Mouse (Mus musculus) T-helper 2 cell (primary cell): Measurements from ENCODE around the gene Btbd10.

ENCODE experiments used
- in situ Hi-C: fragments of 300-600 bp; cut with MboI, MseI; formaldehyde crosslinking; loops from one replicate; pipeline ENCODE4 v1.15.1; 2025; ENCODE audit warnings: high pct_unique_total_duplicates

The Btbd10 gene

DNA sequence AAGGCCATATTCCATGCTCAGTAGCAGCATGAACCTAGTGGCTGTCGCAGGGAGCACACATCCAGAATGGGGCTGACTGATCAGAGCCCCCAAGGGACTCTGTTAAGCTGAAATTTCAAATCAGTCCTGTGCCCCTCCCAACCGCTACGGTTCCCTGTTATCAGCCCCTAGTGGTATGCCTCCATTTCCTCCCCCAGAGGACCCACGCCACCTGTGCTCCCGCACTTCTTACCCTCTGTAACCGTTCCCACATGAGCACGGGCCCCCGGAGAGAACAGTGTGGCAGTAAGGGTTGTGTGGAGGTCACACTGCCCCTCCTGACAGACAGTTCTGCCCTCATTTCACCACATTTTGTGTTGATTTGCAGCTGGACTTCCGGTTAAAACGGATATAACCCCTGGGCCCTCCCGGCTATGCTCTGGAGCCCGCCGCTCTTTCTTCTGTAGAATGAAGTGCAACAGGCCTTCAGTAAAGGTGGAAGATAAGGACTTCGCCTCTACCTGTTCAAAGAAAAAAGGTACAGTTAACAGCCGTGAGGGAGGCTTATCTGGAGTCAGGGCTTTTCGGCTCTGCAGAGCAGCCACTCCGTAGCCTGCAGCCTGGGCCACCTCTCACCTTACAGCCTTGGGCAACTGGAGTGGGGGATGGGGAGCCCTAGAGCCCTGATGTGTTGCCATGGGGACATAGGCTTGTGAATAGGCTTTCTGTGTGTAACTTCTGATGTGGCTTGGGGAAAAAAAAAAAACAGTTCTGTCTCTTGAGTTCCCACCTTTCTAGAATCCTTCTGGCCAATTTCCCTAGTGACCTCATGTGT is 73.9 kb downstream of the Btbd10 start:
- in situ Hi-C loops, result loop anchor here (10.0 kb wide), 1 partner anchor 1180 kb away; no protein-coding TSS in a partner anchor

DNA sequence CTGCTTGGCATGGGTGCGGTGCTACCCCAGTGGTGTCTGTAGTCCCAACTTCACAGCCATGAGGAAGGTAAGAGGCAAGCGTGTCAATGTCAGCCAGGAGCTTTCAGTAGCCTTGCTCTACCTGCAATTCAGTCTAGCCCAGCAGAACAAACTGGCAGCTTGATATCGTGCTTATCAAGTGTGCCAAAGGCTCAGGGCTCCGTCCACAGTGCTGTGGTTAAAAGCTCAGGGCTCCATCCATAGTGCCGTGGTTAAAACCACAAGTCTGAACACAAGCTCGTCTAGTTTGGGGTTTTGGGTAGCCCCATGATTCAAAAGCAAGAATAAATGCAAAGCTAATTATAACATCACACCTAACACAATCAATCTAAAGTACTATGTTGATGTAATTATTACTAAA is 74.6 kb downstream of the Btbd10 start:
- in situ Hi-C loops, result loop anchor here (10.0 kb wide), 1 partner anchor 1180 kb away; no protein-coding TSS in a partner anchor

DNA sequence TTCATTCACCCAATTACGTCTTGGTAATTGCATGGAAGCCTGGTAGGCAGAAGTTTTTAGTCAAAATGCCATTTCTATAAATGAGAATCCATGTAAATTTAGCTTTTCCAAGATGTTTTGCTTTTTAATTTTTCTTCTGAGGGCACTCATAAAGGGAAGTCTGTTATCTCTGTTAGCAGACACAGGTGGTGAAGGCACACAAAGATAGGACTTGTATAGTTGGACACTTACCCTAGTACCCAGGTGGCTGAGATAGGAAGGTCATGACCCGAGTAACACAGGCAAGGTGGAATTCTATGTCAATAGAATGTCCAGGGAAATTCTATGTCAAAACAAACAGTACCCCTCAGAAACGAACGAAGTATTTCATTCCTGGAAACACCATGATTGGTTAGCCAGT is 77.0 kb downstream of the Btbd10 start:
- in situ Hi-C loops, result loop anchor here (10.0 kb wide), 1 partner anchor 1183 kb away; no protein-coding TSS in a partner anchor

DNA sequence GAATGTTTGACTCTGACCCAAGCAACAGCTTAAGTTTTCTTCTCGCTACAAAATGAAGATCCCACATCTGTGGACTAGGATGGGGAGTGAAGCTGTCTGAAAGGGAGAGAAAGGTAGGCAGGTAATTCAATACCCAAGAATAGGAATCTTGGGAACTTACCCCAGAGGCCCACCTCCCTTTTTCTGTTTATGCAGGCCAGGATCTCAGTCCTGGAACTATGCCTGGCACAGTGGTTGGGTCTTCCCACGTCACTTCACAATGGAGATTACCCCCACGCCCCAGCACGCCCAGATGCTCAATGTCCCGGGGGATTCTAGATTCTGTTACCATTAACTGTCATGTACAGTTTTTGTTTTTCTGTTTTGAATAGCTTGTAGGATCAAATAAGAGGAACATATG is 77.5 kb downstream of the Btbd10 start:
- in situ Hi-C loops, result loop anchor here (10.0 kb wide), 1 partner anchor 1183 kb away; no protein-coding TSS in a partner anchor

DNA sequence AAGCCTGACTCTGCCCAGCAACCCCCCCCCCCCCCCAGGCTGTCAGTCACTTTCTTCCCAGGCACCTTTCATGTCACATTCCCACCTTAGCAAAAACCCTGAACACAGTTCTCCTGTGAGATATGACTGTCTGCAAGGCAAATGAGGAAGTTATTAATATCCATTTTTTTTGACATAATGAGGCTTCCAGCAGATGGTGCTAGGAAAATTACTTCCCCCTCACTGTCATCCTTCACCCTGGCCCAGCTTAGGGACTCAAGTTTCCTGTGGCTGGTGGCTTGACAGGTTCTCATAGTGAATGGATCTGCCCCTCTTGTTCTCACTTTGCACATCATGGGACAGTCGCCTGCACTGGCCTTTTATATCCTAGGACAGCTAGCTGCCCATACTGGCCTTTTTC is 80.0 kb downstream of the Btbd10 start:
- in situ Hi-C loops, result loop anchor here (10.0 kb wide), 1 partner anchor 1244 kb away; no protein-coding TSS in a partner anchor

DNA sequence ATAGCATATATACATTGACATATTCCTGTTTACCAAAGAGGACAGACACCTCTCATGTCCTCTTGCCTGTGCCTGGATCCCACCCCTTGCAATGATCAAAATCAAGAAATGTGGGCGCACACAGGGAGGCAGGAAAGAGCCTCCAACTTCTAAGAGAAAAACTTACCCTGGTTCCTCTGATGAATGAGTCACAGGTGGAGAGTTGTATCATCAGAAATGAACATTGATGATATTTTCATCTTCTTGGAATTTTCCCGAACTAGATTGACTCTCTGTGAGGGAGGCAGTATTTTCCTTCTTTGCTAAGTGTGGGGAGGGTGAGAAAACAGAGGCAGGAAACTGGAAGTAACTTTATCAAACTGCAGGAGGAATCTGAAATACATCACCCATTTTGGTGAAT is 83.8 kb downstream of the Btbd10 start:
- in situ Hi-C loops, result loop anchor here (10.0 kb wide), 1 partner anchor 1241 kb away; no protein-coding TSS in a partner anchor

DNA sequence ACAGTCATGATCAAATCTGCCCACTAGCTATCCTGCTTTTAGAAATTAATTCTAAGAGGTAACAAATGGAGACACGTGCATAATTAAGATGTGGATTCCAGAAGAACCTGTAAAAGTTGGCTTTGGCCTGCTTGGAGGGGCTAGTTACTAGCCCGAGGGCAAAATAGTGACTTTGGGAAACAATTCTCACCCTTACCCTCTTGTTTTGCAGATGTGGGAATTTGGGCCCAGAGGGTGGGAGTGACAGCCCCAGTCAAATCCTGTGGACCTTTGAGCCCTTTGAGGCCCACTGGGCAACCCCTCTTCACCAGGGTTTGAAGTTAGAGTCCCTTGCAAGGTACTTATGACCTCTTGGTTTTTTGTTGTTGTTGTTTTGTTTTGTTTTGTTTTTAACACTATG is 89.9 kb downstream of the Btbd10 start:
- in situ Hi-C loops, result no loop called here

DNA sequence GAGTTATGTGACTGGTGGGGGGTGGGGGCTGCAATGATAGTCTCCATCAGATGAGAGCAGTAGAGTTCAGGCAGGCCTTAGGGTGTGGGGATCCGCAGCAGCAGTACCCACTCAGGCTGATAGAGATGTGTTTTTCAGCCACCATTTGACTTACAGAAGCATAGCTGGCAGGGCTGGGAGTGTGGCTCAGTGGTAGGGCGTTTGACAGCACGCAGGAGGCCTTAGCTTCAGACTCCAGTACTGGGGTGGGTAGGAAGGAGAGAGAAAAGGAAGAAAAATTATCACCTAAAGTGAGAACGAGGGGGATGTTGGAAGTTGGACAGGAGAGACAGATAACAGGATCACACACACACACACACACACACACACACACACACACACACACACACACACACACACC is 90.7 kb downstream of the Btbd10 start:
- in situ Hi-C loops, result no loop called here

DNA sequence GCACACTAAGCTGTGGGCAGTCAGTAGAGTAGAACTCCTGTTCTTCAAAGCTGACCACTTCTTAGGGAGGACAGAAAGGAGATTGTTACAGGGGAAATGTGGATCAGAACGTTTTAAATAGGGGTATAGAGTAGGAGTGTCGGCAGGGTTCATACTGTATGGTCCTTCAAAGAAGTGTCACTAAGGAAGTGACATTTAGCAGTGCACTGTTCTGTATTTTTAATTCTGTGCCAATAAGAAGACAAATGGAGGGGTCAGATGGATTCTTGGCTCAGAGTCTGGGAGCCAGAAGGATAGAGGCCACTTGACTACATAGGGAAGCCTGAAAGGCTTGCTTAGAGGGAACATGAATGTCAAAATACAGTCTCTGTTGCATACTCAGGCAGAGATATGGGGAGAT is 91.9 kb downstream of the Btbd10 start:
- in situ Hi-C loops, result no loop called here

DNA sequence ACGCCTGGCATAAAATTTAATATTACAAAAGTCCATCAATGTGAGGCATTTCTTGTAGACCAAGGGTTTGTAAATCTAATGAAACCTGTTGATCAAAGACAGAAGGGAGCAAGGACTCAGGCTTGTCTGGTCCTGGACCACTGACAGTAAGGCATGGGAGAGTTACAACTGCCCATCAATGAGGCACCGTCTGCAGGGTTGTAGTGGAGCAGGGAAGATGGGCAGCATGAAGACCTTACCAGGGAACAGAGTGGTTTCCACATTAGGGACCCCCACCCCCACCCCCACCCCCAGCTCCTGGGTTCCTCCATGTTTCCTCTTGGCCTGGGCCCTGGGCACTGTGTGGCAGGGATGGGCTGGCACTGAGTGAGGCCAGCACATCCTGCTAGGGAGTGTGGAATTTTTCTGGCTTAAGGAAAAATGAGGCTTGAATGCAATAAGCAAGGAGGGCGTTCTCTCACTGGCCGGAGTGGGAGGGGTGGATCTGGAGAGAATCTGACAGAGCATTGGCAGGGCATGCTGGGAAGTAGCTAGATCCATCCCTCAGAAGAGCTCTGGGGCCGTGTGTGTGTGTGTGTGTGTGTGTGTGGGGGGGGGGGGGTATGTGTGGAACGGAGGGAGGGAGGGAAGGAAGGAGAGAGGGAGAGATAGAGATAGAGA is 96.7 kb downstream of the Btbd10 start:
- in situ Hi-C loops, result no loop called here

DNA sequence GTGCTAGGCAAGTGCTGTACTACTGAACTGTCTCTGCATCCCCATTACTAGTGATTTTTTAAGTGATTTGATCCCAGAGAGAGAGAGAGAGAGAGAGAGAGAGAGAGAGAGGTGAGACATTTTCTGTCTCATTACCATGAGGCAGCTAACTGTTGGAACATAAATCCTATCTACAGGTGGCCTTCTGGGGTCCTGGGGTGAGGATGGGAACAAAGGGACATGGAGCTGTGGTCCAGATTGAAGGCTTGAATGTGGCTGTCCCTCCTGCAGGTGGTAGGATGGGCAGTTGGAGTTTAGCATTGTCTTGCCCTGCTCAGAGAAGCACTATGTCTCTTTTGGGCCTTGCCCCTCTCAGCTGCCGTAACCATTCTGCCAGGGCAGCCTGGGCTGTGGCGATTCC is 98.2 kb downstream of the Btbd10 start:
- in situ Hi-C loops, result no loop called here

DNA sequence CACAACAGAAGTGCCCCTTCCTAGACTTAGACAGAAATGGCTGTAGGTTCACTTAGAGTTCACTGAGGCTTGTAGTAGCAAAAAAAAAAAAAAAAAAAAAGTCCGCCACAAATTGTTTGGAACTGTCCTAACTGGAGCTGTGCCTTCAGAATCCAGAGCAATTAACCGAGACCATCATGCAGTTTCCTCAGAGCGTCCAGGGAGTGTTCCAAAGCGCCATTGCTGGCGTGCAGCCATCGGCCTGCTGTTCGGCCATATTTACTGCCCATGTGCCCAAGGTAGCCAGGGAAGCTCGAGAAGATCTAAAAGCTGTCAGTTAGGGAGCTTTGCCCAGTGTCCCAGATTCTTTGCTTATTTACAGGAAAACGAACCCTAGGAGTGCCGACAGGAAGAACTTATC is 98.6 kb downstream of the Btbd10 start:
- in situ Hi-C loops, result no loop called here

DNA sequence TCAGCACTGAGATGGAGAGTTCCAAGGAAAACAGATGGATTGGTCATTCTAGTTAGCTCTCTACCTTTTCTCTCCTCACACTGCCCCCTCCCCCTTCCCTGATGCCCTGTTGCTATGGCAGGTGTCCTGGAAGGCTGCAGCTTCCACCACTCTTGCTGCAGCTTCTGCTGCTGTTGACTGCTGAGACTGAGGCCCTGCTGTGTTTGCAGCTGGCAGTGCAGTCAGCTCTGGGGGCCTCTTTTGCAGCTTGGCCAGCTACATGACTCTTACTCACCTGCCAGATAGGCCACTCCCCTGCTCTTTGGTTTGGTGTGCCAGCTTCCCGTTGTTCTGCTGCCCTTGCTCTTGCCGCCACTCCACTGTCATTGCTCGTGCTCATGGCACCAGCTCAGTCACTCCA is 99.3 kb downstream of the Btbd10 start:
- in situ Hi-C loops, result no loop called here

DNA sequence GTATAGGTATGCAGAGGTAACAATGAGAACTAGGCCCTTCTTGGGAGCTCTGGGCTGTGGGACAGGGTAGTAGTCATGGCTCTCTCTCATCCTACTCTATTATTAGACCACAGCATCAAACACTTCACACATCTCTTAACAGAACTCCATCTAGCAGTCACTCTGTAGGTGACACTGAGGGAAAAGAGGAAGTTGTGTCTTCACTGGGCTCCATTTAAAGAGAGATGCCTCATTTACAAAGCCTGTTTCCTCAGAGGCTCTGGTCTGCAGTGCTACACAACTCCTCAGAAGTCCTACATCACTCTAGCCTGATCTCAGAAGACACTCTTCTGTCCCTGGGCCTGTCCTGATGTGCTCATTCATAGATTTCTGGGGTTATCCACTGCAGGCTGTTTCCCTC is 100.1 kb downstream of the Btbd10 start:
- in situ Hi-C loops, result no loop called here

DNA sequence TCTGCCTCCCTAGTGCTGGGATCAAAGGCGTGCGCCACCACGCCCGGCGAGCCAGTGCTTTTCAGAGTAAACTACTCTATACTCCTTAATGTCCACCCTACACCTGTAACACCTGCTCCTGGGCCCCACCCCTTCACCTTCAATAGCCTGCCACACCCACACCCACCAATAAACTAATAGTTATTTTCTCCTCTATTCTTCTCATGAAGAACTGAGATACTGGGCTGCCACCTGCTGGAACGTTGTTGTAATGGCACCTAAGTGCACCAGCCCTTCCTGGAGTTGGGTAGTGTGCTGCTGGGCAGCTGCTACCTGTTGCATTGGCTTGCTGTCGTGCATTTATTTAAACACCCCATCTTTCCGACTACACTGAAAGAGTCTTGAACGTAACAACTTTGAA is 100.9 kb downstream of the Btbd10 start:
- in situ Hi-C loops, result no loop called here
